Mouse (Mus musculus) ES-Bruce4 (cell line): ENCODE data around the gene Pus10. TPM values are rescaled to one million over a fixed set of nuclear protein-coding genes. Genes with fewer than 3 reads are reported as not detected.
A peak's percentile ranks its signal among the peaks of the same experiment; 100 is the strongest.

Experiments
- H3K27ac ChIP-seq: 2 replicates; pipeline ENCODE4 v1.5.1; 2012; ENCODE audit warnings: low read length, inconsistent platforms; ENCODE audit not compliant: insufficient read depth
- H3K27me3 ChIP-seq: 2 replicates; pipeline ENCODE4 v1.6.1; 2012; ENCODE audit warnings: mild to moderate bottlenecking, low read length, inconsistent platforms; ENCODE audit not compliant: control insufficient read depth, poor library complexity, insufficient read depth, severe bottlenecking
- H3K36me3 ChIP-seq: 2 replicates; pipeline ENCODE4 v1.6.1; 2012; ENCODE audit warnings: inconsistent platforms, mild to moderate bottlenecking, low read length, moderate library complexity; ENCODE audit not compliant: control insufficient read depth, poor library complexity, insufficient read depth, severe bottlenecking
- H3K4me1 ChIP-seq: one replicate; pipeline ENCODE4 v1.8.1; 2011; ENCODE audit warnings: low read length; ENCODE audit not compliant: control insufficient read depth, insufficient read depth
- H3K4me3 ChIP-seq: 2 replicates; pipeline ENCODE4 v1.5.1; 2011; ENCODE audit warnings: low read depth, mild to moderate bottlenecking, low read length
- H3K9ac ChIP-seq: 2 replicates; pipeline ENCODE4 v1.6.1; 2012; ENCODE audit warnings: low read depth, mild to moderate bottlenecking, inconsistent platforms; ENCODE audit not compliant: poor library complexity, severe bottlenecking
- H3K9me3 ChIP-seq: replicated peaks from 2 replicates; pipeline ENCODE4 v1.6.1; 2012; ENCODE audit warnings: mild to moderate bottlenecking, low read length, inconsistent platforms; ENCODE audit not compliant: control insufficient read depth, poor library complexity, insufficient read depth, severe bottlenecking
- CTCF ChIP-seq: IDR thresholded peaks from one replicate; pipeline ENCODE4 v1.8.1; 2011; ENCODE audit warnings: low read depth, low read length
- EP300 ChIP-seq: IDR thresholded peaks from 2 replicates; pipeline ENCODE4 v1.6.1; 2011; ENCODE audit warnings: low read depth, low read length; ENCODE audit not compliant: insufficient read depth
- POLR2A ChIP-seq: IDR thresholded peaks from one replicate; pipeline ENCODE4 v1.8.1; 2011; ENCODE audit warnings: low read length; ENCODE audit not compliant: insufficient read depth
- polyA plus RNA-seq: library from polyadenylated mRNA; stranded (reverse); fragments of >200 nt; gene quantifications from 2 replicates; pipeline ENCODE4 v1.2.4, GENCODE M21; 2011; ENCODE audit warnings: low read depth; ENCODE audit not compliant: missing spikeins, insufficient read depth, insufficient read length

Gene Pus10
- polyA plus RNA-seq, 1 experiment: 62.5 TPM

DNA sequence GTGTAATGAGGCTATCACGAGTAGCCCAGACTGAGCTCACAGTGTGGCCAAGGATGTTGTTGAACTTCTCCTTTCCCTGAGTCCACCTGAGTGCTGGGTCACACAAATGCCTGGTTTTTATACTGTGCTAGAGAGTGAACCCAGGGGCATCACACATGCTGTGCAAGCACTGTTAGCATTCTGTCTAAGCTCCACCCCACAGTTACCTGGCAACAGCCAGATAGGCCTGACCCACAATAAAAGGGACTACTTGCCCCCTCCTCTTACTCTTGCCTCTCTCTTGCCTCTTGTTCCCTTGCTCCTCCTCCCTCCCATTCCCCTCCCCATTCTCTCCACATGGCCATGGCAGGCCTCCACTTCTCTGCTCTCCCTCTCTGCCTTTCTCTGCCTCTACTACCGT lies 56.9 kb downstream of the Pus10 start:
- Histone ChIP-seq H3K27me3 (no peaks in the 10 kb centered on the region), H3K4me3 (no peak overlapping the region), H3K36me3 (peaks cover 18% of the 10 kb centered on the region), H3K9me3 (no peaks in the 10 kb centered on the region), H3K9ac (no peak overlapping the region), H3K4me1 (no peaks in the 10 kb centered on the region), H3K27ac (peak overlapping the region; percentile 66)
- TF ChIP-seq EP300: peak; percentile 59
- TF ChIP-seq POLR2A: no peak

DNA sequence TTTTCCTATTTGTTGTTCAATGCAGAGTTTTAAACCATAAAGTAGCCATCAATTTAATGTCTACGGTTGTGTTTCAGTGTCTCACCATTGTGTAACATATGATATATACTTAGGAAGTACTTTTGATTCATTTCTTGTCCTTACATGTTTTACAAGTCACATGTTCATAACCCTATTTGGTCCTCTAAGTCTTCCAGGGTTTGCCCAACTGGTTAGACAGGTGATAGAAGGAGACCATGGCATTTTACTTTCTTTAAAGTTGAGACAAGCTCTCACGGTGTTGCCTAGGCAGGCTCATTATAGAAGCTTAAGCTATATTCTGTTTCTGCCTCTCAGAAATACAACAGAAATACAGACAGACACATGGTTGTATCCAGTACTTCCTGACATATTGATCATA lies 60.4 kb downstream of the Pus10 start:
- no peaks in the 10 kb centered on the region for H3K4me1 ChIP-seq
- H3K4me3 ChIP-seq: no peak overlapping the region
- no peaks in the 10 kb centered on the region for H3K27me3 ChIP-seq
- no peak overlapping the region for H3K9ac ChIP-seq
- H3K9me3 ChIP-seq: no peaks in the 10 kb centered on the region
- no peak overlapping the region for H3K27ac ChIP-seq
- TF ChIP-seq EP300 (no peak), POLR2A (no peak), CTCF (no peak)
- H3K36me3 ChIP-seq: peaks cover 18% of the 10 kb centered on the region

DNA sequence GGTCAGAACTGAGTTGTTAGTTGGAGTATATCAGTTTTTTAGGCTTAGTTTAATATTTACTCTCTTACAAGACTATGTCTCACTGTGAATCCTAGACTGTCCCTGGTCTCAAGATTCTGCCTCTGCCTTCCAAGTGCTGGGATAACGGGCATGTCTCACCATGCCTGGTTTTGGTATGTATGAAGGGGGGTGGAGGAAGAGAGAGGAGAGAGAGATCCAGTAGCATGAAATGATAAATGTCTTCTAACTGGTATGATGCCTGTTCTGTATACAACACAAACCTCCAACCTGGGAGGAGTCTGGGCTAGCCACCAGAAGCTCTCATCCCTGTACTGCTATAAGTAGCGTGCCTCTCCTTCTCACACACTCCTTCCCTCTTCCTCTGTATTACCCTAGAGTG lies 61.0 kb downstream of the Pus10 start:
- Histone ChIP-seq H3K27me3 (no peaks in the 10 kb centered on the region), H3K4me1 (no peaks in the 10 kb centered on the region), H3K36me3 (peaks cover 20% of the 10 kb centered on the region), H3K9ac (no peak overlapping the region), H3K27ac (peak overlapping the region; percentile 31; the same call in 1 of the 2 replicates), H3K4me3 (no peak overlapping the region), H3K9me3 (no peaks in the 10 kb centered on the region)
- TF ChIP-seq EP300: no peak
- no peak for TF ChIP-seq CTCF
- TF ChIP-seq POLR2A: no peak

DNA sequence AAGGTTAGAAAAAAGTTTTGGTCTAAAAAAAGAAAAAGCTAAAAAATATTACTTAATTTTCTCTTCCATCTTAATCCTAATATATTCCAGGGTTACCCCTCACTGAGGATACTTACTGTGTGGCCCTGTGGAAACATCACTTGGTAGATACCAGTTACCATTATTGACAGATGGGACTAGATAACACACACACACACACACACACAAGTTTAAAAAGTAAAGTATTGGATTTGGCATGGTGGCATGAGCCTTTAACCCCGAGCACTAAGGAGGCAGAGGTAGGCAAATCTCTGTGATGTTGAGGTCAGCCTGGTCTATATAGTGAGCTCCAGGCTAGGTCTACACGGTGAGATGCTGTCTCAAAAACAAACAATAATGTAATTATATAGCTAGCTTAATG lies 62.7 kb downstream of the Pus10 start:
- TF ChIP-seq CTCF (no peak), POLR2A (no peak), EP300 (no peak)

DNA sequence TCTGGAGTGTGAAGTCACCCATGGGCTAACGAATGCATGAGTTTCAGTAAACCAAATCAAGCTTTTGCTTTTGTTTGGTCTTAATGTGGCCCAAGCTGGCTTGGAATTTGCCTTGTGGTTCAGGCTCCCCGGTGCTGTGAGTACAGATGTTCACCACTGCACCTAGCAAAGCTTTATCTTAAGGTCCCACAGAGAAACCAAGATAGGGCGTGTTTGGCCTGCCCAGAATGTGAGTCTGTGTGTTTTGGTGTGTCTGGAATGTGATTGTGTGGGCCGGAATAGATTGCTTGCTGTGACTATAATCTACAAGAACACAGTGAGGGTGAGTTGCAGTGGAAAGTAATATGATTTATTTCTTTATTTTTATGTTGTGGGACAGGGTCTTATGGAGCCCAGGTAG lies 64.6 kb downstream of the Pus10 start:
- H3K4me3 ChIP-seq: no peak overlapping the region
- peaks cover 20% of the 10 kb centered on the region for H3K36me3 ChIP-seq
- no peak overlapping the region for H3K9ac ChIP-seq
- H3K4me1 ChIP-seq: no peaks in the 10 kb centered on the region
- no peaks in the 10 kb centered on the region for H3K9me3 ChIP-seq
- no peak overlapping the region for H3K27ac ChIP-seq
- TF ChIP-seq POLR2A (no peak), CTCF (no peak), EP300 (no peak)
- H3K27me3 ChIP-seq: no peaks in the 10 kb centered on the region

More for the DNA sequence above, 62.7 kb downstream of the Pus10 start:
- H3K36me3 ChIP-seq: peaks cover 20% of the 10 kb centered on the region
- no peak overlapping the region for H3K27ac ChIP-seq
- H3K27me3 ChIP-seq: no peaks in the 10 kb centered on the region
- no peak overlapping the region for H3K9ac ChIP-seq
- H3K9me3 ChIP-seq: no peaks in the 10 kb centered on the region
- no peaks in the 10 kb centered on the region for H3K4me1 ChIP-seq
- no peak overlapping the region for H3K4me3 ChIP-seq

DNA sequence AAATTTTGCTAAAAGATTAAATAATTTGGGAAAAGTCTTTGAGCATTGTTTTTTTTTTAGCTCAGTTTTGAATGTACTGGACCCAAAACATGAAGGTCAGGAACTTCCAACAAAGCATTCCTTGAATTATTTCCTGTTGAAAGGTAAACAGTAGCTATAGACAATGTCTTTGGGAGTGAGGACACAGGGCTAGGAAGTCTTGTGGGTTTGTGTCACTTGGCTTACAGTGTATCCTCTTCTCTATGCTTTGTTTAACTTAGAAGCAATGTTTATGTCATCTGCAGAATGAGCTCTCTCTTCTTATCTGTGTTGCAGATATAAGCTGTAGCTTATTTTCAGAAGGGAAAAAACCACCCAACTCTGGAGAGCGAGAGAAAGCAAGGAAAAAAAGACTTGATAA lies 67.4 kb downstream of the Pus10 start:
- H3K27me3 ChIP-seq: no peaks in the 10 kb centered on the region
- H3K36me3 ChIP-seq: peaks cover 11% of the 10 kb centered on the region
- no peak overlapping the region for H3K27ac ChIP-seq
- no peaks in the 10 kb centered on the region for H3K9me3 ChIP-seq
- TF ChIP-seq POLR2A: no peak
- no peak for TF ChIP-seq CTCF
- no peak for TF ChIP-seq EP300
- H3K4me3 ChIP-seq: no peak overlapping the region
- H3K9ac ChIP-seq: no peak overlapping the region
- no peaks in the 10 kb centered on the region for H3K4me1 ChIP-seq
